Mouse (Mus musculus): ENCODE results near the gene Gm597. TPM values are rescaled to one million over a fixed set of nuclear protein-coding genes. Genes with fewer than 3 reads are reported as not detected.

Gm597 gene
- polyA plus RNA-seq (2014; fragmentation: Nextera tagmentation; extraction: Ambion mirVana), result not detected in 2 replicates

DNA sequence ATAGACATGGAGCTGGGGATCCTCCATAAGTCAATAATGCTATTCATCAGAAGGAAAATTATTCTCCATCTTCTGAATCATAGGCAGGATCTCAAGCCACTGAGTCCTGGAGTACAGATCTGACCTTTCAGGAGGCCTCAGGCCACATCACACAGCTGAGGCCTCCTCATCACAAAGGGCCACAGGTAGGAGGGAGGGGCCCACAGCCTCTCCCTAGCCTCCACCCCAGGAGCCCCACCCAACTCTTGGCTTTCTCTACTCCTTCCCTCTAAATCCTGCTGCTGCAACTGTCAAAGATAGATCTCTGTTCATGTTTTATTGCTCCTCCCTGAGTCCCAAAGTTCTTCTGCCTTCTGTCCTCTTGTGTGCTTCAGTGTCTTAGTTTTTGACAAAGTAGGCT lies at the start of gene Gm597:
TSS of gene Gm597 (minus strand) at position 101 of the 400 bp plus-strand sequence.
- DNase-seq (ENCODE audit: low spot score) (no peak), ATAC-seq (replicated peaks; ENCODE audit: insufficient number of reproducible peaks, low FRiP score, low TSS enrichment, low read depth) (no peak)
- H3K9ac ChIP-seq (replicated peaks; ENCODE audit: low read length), result no peak within 1 kb of the TSS

DNA sequence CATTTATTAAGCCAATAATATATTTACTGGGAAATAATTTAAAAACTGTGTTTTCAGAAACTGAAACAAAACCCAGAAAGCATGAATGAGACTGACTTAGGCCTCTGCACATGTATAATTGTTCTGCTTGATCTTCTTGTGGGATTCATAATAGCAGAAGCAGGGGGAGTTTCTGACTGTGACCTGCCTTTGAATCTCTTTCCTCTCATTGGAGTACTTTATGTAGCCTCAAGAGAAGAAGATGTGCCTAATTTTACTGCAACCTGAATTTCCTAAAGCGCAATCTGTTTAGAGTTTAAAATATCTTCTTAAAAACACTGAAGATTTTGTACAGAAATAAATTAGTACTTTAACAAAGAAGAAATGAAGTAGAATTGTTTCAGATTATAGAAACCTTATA lies 27.6 kb upstream of the Gm597 start:
- 95% methylated on average over 1 of the region's 1 CpGs for WGBS
- DNase-seq (ENCODE audit: low spot score) (no peak), ATAC-seq (replicated peaks; ENCODE audit: insufficient number of reproducible peaks, low FRiP score, low TSS enrichment, low read depth) (no peak)
- Histone ChIP-seq H3K27ac (replicated peaks; ENCODE audit: low read depth, low read length) (no peak overlapping the region), H3K4me1 (ENCODE audit: control insufficient read depth, insufficient read depth, low read length) (no peaks in the 10 kb centered on the region), H3K9me3 (replicated peaks; ENCODE audit: control insufficient read depth, low read length) (no peaks in the 10 kb centered on the region), H3K36me3 (replicated peaks; ENCODE audit: control insufficient read depth, insufficient read depth, low read depth, low read length) (no peaks in the 10 kb centered on the region), H3K27me3 (ENCODE audit: control insufficient read depth, insufficient read depth, low read length) (no peaks in the 10 kb centered on the region), H3K4me3 (ENCODE audit: low read depth, low read length) (no peak overlapping the region), H3K4me2 (ENCODE audit: low read depth, low read length) (no peak overlapping the region), H3K9ac (replicated peaks; ENCODE audit: low read length) (no peak overlapping the region)

More for the DNA sequence above, at the start of gene Gm597:
- no peaks in the 10 kb centered on the region for H3K36me3 ChIP-seq (replicated peaks; ENCODE audit: control insufficient read depth, insufficient read depth, low read depth, low read length)
- H3K27ac ChIP-seq (replicated peaks; ENCODE audit: low read depth, low read length), result no peak within 1 kb of the TSS
- no peak within 1 kb of the TSS for H3K4me3 ChIP-seq (ENCODE audit: low read depth, low read length)
- no peaks in the 10 kb centered on the region for H3K4me1 ChIP-seq (ENCODE audit: control insufficient read depth, insufficient read depth, low read length)
- no peak within 1 kb of the TSS for H3K4me2 ChIP-seq (ENCODE audit: low read depth, low read length)
- H3K9me3 ChIP-seq (replicated peaks; ENCODE audit: control insufficient read depth, low read length), result no peaks in the 10 kb centered on the region
- H3K27me3 ChIP-seq (ENCODE audit: control insufficient read depth, insufficient read depth, low read length), result no peaks in the 10 kb centered on the region

DNA sequence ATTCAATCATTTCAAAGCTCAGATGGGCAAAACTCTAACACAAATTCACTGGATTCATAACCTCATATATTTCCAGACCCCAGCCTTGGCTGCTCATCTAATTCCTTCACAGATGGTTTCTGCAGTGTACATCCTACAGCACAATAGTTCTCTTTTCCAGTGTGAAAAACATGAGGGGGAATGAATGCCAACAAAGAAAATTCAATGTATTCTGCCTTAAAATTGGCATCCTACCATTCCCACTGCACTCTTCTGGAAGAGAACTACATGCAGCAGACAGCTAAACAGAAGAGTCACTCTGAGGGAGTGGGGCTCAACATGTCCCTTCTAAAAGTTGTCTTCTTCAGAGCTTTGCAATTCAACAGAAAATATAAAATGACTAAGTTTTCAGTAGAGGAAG lies 26.6 kb upstream of the Gm597 start:
- Histone ChIP-seq H3K4me1 (ENCODE audit: control insufficient read depth, insufficient read depth, low read length) (no peaks in the 10 kb centered on the region), H3K4me2 (ENCODE audit: low read depth, low read length) (no peak overlapping the region), H3K4me3 (ENCODE audit: low read depth, low read length) (no peak overlapping the region), H3K27me3 (ENCODE audit: control insufficient read depth, insufficient read depth, low read length) (no peaks in the 10 kb centered on the region), H3K36me3 (replicated peaks; ENCODE audit: control insufficient read depth, insufficient read depth, low read depth, low read length) (no peaks in the 10 kb centered on the region), H3K9me3 (replicated peaks; ENCODE audit: control insufficient read depth, low read length) (no peaks in the 10 kb centered on the region), H3K9ac (replicated peaks; ENCODE audit: low read length) (no peak overlapping the region), H3K27ac (replicated peaks; ENCODE audit: low read depth, low read length) (no peak overlapping the region)
- DNase-seq (ENCODE audit: low spot score) (no peak), ATAC-seq (replicated peaks; ENCODE audit: insufficient number of reproducible peaks, low FRiP score, low TSS enrichment, low read depth) (no peak)

DNA sequence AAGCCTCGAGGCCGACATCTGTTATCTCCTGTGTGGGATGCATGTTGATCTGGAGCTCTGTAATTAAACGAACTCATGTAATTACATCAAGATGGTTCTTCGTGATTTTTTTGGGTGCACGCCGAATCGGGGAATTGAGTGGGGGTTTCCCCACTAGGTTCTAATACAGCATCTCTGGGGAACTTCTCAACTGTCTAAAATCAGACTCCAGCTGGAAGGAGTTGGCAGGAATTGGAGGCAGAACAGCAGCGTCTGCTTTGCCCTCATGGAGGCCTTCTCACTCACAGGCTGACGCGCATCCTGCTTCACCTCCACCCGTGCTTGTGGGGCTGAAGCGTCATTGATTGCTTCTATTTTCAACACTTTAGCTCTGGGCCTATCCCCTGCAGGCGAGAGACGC lies 20.8 kb upstream of the Gm597 start:
- H3K9me3 ChIP-seq (replicated peaks; ENCODE audit: control insufficient read depth, low read length), result no peaks in the 10 kb centered on the region
- no peak overlapping the region for H3K27ac ChIP-seq (replicated peaks; ENCODE audit: low read depth, low read length)
- H3K9ac ChIP-seq (replicated peaks; ENCODE audit: low read length), result no peak overlapping the region
- H3K4me1 ChIP-seq (ENCODE audit: control insufficient read depth, insufficient read depth, low read length), result no peaks in the 10 kb centered on the region
- no peaks in the 10 kb centered on the region for H3K27me3 ChIP-seq (ENCODE audit: control insufficient read depth, insufficient read depth, low read length)
- H3K36me3 ChIP-seq (replicated peaks; ENCODE audit: control insufficient read depth, insufficient read depth, low read depth, low read length), result no peaks in the 10 kb centered on the region
- DNase-seq (ENCODE audit: low spot score) (no peak), ATAC-seq (replicated peaks; ENCODE audit: insufficient number of reproducible peaks, low FRiP score, low TSS enrichment, low read depth) (no peak)
- H3K4me3 ChIP-seq (ENCODE audit: low read depth, low read length), result no peak overlapping the region
- no peak overlapping the region for H3K4me2 ChIP-seq (ENCODE audit: low read depth, low read length)
- 85% methylated on average over 14 of the region's 14 CpGs for whole genome bisulfite sequencing
